Mouse (Mus musculus): ENCODE results near the gene Kcnc4. TPM values are rescaled to one million over a fixed set of nuclear protein-coding genes. Genes with fewer than 3 reads are reported as not detected.

Gene Kcnc4
- polyA plus RNA-seq, 1 experiment: 0.19 TPM

DNA sequence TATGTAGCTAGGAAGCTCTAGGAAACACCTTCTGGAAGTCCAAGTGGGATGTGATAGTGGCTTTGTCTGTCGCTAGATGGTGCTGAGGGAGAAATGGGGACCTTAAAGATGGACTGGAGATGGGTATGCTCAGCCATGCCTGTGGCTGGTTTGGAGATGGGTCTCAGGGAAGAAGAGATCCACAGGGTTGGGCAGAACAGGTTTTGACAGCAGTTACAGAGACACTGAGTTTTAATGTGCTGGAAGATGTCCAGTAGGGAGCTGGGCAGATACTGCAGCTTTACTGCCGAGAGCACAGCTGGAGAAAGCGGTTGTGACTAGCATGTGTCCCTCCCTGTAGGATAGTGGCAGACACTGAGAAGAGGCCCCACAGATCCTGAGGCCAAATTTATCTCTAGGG lies 21.3 kb upstream of the Kcnc4 start:
- TF ChIP-seq CTCF (IDR thresholded peaks at IDR 0.05; ENCODE audit: extremely low read depth, insufficient read length, insufficient replicate concordance, low read depth, low read length) (no peak), POLR2A (IDR thresholded peaks at IDR 0.05; ENCODE audit: low read depth, low read length) (no peak)
- Histone ChIP-seq H3K4me1 (ENCODE audit: control insufficient read depth, insufficient read depth, insufficient read length, low read length) (no peaks in the 10 kb centered on the region), H3K4me3 (ENCODE audit: low read depth, low read length) (no peak overlapping the region), H3K27ac (ENCODE audit: insufficient read depth, low read depth, low read length) (no peak overlapping the region), H3K36me3 (ENCODE audit: control insufficient read depth, insufficient read depth, low read length) (no peaks in the 10 kb centered on the region), H3K27me3 (ENCODE audit: control insufficient read depth, insufficient read depth, low read length) (no peaks in the 10 kb centered on the region)
- WGBS: 54% methylated on average over 3 of the region's 3 CpGs

DNA sequence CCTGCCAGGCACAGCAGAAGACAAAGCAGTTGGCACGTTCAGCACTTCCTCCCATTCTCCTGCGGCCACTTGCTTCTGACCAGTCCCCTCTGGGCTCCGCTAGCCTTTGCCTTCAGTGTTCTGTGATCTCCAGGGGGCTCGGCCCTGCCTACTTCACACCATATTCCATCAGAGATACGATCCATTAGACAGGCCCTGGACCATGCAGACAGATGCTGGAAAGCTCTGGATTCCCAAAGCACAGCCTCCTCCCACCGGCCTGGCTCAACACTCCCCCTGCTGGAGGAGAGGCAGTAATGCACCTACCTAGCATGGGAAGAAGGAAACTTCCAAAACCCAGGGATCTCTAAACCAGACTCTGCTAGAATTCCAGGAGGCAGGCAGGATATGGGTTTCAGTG lies 12.8 kb upstream of the Kcnc4 start:
- WGBS: 36% methylated on average over 6 of the region's 6 CpGs
- Histone ChIP-seq H3K4me3 (ENCODE audit: low read depth, low read length) (no peak overlapping the region), H3K4me1 (ENCODE audit: control insufficient read depth, insufficient read depth, insufficient read length, low read length) (no peaks in the 10 kb centered on the region), H3K36me3 (ENCODE audit: control insufficient read depth, insufficient read depth, low read length) (no peaks in the 10 kb centered on the region), H3K27me3 (ENCODE audit: control insufficient read depth, insufficient read depth, low read length) (no peaks in the 10 kb centered on the region), H3K27ac (ENCODE audit: insufficient read depth, low read depth, low read length) (no peak overlapping the region)
- TF ChIP-seq CTCF (IDR thresholded peaks at IDR 0.05; ENCODE audit: extremely low read depth, insufficient read length, insufficient replicate concordance, low read depth, low read length): peak; percentile 88
- TF ChIP-seq POLR2A (IDR thresholded peaks at IDR 0.05; ENCODE audit: low read depth, low read length): no peak

DNA sequence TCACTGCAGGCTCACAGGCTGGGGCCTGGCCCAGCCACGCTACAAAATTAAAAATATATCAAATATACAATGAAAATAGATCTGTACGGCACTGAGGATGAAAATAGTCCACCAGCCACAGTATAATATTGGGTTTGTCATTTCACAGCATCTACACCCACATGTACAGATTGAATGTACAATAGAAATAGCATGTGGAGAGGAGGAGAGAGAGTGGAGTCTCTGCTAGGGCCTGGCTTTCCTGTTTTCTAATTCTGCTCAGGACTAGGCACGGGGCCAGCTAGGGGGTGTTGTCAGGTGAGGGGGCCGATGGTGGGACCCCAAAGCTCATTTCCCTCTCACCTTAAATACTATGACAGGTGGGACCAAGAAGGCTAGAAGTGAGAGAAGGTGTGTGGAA lies 9.7 kb upstream of the Kcnc4 start:
- 73% methylated on average over 4 of the region's 4 CpGs for WGBS

DNA sequence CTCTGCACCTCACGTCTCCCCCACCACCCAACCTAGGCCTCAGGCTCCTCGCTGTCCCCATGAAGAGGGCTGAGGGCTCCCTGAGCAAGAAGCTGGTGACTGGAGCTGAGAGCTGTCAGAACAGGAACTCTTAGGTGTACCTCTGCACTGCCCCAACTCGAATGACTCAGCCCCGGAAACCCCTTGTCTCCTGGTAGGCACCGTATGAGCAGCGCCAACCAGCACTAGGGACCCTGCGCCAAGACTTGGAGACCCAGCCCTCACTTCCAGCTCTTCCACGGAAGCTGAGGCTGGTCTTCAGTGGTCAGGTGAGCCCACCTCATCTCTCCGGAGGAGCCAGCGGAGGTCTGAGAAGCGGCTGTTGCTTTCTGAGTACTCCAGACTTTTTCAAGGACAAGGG lies 8.8 kb upstream of the Kcnc4 start:
- no peak overlapping the region for H3K4me3 ChIP-seq (ENCODE audit: low read depth, low read length)
- 82% methylated on average over 11 of the region's 11 CpGs for WGBS
- no peaks in the 10 kb centered on the region for H3K27me3 ChIP-seq (ENCODE audit: control insufficient read depth, insufficient read depth, low read length)
- H3K4me1 ChIP-seq (ENCODE audit: control insufficient read depth, insufficient read depth, insufficient read length, low read length): no peaks in the 10 kb centered on the region
- TF ChIP-seq POLR2A (IDR thresholded peaks at IDR 0.05; ENCODE audit: low read depth, low read length): no peak
- TF ChIP-seq CTCF (IDR thresholded peaks at IDR 0.05; ENCODE audit: extremely low read depth, insufficient read length, insufficient replicate concordance, low read depth, low read length): no peak
- H3K36me3 ChIP-seq (ENCODE audit: control insufficient read depth, insufficient read depth, low read length): no peaks in the 10 kb centered on the region
- H3K27ac ChIP-seq (ENCODE audit: insufficient read depth, low read depth, low read length): no peak overlapping the region

More for the DNA sequence above, 9.7 kb upstream of the Kcnc4 start:
- TF ChIP-seq CTCF (IDR thresholded peaks at IDR 0.05; ENCODE audit: extremely low read depth, insufficient read length, insufficient replicate concordance, low read depth, low read length): no peak
- TF ChIP-seq POLR2A (IDR thresholded peaks at IDR 0.05; ENCODE audit: low read depth, low read length): no peak
- Histone ChIP-seq H3K36me3 (ENCODE audit: control insufficient read depth, insufficient read depth, low read length) (no peaks in the 10 kb centered on the region), H3K27me3 (ENCODE audit: control insufficient read depth, insufficient read depth, low read length) (no peaks in the 10 kb centered on the region), H3K27ac (ENCODE audit: insufficient read depth, low read depth, low read length) (no peak overlapping the region), H3K4me1 (ENCODE audit: control insufficient read depth, insufficient read depth, insufficient read length, low read length) (no peaks in the 10 kb centered on the region), H3K4me3 (ENCODE audit: low read depth, low read length) (no peak overlapping the region)

DNA sequence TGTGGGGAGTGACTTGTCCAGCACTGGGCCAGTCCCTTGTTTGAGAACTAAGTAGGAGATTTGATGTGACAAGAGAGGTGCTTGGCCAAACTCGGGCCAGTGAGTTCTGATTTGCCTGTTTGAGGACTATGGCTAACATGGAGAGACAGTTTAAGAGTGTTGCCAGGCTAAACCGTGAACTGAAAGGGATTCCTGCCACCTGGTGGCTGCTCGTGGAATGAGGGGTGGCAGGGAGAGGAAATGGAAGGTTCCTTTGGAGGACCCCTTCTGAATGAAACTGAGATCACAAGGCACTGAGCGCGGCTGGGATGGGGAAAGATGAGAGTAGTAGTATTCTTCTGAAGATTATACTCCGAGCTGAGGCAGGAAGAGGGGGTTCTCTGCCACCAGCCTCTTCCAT lies 7.2 kb upstream of the Kcnc4 start:
- H3K4me3 ChIP-seq (ENCODE audit: low read depth, low read length): no peak overlapping the region
- 0 out of 2 replicates have a peak, but pooled peaks cover 3% of the 10 kb centered on the region for H3K27me3 ChIP-seq (ENCODE audit: control insufficient read depth, insufficient read depth, low read length)
- no peaks in the 10 kb centered on the region for H3K4me1 ChIP-seq (ENCODE audit: control insufficient read depth, insufficient read depth, insufficient read length, low read length)
- no peaks in the 10 kb centered on the region for H3K36me3 ChIP-seq (ENCODE audit: control insufficient read depth, insufficient read depth, low read length)
- H3K27ac ChIP-seq (ENCODE audit: insufficient read depth, low read depth, low read length): no peak overlapping the region
- TF ChIP-seq CTCF (IDR thresholded peaks at IDR 0.05; ENCODE audit: extremely low read depth, insufficient read length, insufficient replicate concordance, low read depth, low read length): peak; percentile 78; the same call in 1 of the 2 replicates
- TF ChIP-seq POLR2A (IDR thresholded peaks at IDR 0.05; ENCODE audit: low read depth, low read length): no peak
- WGBS: 3% methylated on average over 6 of the region's 6 CpGs

DNA sequence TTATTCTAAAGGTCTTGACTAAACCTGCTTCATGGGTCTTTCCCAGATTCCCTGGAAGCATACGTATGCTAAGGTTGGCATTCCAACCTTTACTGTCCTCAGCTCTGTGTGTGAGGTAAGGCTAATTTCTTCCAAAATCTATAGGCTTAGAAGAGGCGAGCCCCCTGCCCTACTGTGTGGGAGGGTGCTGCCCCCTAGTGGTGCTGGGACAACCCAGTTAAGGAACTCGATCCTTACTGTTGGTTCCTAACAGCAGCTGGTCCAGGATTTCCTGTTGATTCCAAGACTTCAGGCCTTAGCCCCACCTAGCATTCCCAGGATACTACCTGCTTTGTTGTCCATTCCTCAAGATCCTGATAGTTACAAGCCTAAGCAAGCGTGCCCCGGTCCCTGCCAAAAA lies 2.8 kb upstream of the Kcnc4 start:
- H3K27ac ChIP-seq (ENCODE audit: insufficient read depth, low read depth, low read length): no peak overlapping the region
- H3K36me3 ChIP-seq (ENCODE audit: control insufficient read depth, insufficient read depth, low read length): no peaks in the 10 kb centered on the region
- no peak overlapping the region for H3K4me3 ChIP-seq (ENCODE audit: low read depth, low read length)
- 14% methylated on average over 5 of the region's 5 CpGs for WGBS
- TF ChIP-seq POLR2A (IDR thresholded peaks at IDR 0.05; ENCODE audit: low read depth, low read length) (no peak), CTCF (IDR thresholded peaks at IDR 0.05; ENCODE audit: extremely low read depth, insufficient read length, insufficient replicate concordance, low read depth, low read length) (peak; percentile 90; the same call in 1 of the 2 replicates)
- H3K4me1 ChIP-seq (ENCODE audit: control insufficient read depth, insufficient read depth, insufficient read length, low read length): peaks cover 5% of the 10 kb centered on the region; the same call in 1 of the 2 replicates
- peaks cover 40% of the 10 kb centered on the region for H3K27me3 ChIP-seq (ENCODE audit: control insufficient read depth, insufficient read depth, low read length)

DNA sequence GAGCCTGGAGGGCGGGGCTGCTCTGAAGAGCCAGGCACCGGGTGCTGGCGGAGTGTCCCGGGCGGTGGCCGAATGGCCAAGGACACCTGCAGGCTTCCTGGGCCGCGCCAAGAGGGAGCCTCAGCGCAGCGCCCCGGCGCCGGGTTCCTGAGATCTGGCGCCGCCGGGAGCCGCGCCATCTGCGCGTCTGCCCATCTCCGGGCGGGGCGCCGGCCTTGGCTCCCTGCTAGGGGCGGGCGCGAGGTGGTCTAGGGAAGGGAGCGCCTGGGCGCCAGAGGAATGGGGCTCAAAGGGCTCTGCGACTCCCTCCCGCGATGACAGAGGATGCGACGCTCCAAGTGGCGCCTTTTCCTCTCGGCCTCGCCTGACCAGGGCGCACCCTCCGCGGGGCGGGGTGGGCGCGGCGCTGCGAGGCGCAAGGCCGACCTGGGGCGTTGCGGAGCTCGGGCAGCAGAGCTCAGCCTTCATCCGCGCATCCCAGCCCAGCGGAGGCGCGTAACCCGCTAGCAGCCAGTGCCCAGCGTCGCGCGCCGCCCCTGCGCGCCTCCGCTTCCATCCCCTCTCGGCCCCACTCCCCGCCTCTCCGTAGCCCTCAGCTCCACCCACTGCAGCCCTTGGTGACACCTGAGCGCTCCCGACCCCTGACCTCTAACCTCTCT lies 550 bp upstream of the Kcnc4 start:
- under 1% methylated on average over 68 of the region's 69 CpGs for WGBS
- Histone ChIP-seq H3K4me1 (ENCODE audit: control insufficient read depth, insufficient read depth, insufficient read length, low read length) (peaks cover 5% of the 10 kb centered on the region; the same call in 1 of the 2 replicates), H3K4me3 (ENCODE audit: low read depth, low read length) (peak overlapping the region; percentile 40), H3K27ac (ENCODE audit: insufficient read depth, low read depth, low read length) (no peak overlapping the region), H3K36me3 (ENCODE audit: control insufficient read depth, insufficient read depth, low read length) (no peaks in the 10 kb centered on the region), H3K27me3 (ENCODE audit: control insufficient read depth, insufficient read depth, low read length) (peaks cover 47% of the 10 kb centered on the region)
- TF ChIP-seq CTCF (IDR thresholded peaks at IDR 0.05; ENCODE audit: extremely low read depth, insufficient read length, insufficient replicate concordance, low read depth, low read length) (no peak), POLR2A (IDR thresholded peaks at IDR 0.05; ENCODE audit: low read depth, low read length) (no peak)
